Mouse (Mus musculus): ENCODE results near the gene Hmcn1. TPM values are rescaled to one million over a fixed set of nuclear protein-coding genes. Genes with fewer than 3 reads are reported as not detected.

Gene Hmcn1
- total RNA-seq, 4 experiments from 2014 or later: 10.9 to 15.1 (median 12.2) TPM

DNA sequence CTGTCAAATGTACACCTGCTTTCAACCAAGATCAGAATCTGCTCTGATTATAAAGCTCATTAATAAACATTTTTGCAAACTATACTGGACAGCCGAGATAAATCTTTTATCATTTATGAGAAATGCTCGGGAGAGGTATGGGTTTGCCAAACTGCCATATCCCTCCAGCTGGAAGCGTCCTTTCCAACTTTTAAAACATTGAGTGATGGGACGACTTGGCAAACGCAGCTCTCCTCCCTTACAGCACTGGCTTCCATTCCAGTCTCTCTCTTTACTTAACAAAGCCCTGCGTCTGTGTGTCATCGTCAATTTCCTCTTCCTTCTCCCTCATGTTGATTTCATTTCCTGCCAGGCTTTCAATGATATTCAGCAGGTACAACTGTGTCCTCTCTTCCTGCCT, 114.8 kb downstream of the Hmcn1 start:
- peak; percentile 21 for DNase-seq (ENCODE audit: low spot score)

DNA sequence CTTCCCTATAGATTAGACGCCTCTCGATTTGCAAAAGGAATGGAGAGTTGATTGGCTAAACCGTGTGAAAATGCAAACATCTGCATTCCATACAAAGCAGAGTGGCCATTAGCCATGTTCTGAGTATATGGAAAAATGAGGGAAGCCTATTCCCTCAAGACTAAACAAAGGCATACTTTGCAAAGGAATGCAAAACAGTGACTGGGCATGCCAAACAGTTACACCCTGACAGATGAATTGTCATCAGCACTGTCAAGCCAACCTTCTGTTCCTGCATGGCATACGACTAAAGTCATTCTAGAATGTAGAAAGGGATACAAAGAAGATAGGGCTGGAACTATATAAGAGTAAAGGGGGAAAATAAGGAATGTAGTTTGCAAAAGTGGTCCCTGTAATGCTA, 115.3 kb downstream of the Hmcn1 start:
- DNase-seq (ENCODE audit: low spot score): no peak

DNA sequence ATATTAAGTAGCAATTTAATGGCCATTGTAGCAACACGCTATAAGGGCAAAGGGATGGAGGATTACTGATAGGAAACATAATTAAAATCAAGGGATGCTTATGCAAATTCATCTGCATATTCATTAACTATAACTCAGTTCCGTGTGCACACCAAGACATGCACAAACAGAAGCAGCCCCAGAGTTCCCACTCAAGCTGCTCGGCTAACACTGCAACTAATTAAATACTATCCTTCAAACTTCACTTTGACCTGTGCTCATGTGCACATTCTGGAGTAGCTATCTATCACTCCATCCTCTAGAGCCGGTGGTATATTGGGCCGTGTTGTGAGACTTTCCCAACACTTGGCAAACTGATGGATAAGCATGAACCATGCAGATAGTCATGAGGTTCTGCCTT, 119.2 kb downstream of the Hmcn1 start:
- no peak for DNase-seq (ENCODE audit: low spot score)

DNA sequence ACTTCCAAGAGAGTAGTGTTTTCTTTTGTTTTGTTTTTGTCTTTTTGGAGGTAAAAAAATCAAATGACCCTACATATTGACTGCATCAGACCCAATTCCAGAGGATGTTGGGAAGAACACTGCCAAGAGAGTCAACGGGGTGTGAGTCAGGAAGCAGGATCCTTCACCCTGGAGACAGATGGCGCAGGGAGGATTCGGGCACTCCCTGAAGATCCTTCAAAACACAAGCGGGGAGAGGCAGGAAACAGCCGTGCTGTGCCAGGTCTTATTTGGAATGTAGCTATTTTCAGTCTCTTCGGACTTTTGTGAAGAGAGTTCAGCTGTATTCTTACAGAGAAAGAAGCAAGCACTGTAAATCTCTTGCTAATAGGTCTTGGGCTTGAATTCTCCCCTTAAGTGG, 120.0 kb downstream of the Hmcn1 start:
- peak; percentile 50 for DNase-seq (ENCODE audit: low spot score)

DNA sequence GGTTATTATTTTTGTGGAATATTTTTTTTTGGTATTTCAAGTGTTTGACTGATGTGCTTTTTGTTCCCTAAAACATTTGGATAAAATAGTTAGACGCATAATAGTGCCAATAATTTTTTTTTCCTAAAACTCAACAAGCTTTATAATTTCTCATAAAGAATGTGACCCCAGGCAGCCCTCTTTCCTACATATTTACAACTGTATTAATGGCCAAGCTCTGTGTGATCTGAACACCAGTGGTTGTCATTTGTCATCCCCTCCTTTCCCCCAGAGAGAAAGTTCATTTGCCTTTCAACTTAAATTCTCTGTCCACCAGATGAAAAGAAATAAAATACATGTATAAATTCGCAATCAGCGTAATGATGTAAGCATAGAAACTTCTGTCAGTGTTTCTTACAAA, 121.1 kb downstream of the Hmcn1 start:
- no peak for DNase-seq (ENCODE audit: low spot score)

DNA sequence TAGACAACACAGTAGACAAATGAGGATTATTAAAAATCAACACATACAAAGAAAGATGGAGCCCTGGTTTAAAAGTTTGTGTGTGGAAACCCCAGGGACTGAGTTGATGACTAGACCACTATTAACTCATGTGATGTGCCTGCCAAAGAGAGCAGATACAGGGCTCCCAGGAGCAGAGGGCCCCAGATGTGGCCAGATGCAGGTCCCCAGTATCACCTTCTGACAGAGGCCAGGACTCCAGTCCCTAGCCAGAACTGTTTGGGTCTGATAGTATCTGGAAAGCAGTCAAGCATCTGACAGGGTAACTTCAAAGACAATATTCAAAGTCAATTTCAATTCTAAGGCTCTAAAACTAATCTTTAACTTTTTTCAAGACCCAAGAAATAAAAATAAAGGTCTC, 124.0 kb downstream of the Hmcn1 start:
- no peak for DNase-seq (ENCODE audit: low spot score)

DNA sequence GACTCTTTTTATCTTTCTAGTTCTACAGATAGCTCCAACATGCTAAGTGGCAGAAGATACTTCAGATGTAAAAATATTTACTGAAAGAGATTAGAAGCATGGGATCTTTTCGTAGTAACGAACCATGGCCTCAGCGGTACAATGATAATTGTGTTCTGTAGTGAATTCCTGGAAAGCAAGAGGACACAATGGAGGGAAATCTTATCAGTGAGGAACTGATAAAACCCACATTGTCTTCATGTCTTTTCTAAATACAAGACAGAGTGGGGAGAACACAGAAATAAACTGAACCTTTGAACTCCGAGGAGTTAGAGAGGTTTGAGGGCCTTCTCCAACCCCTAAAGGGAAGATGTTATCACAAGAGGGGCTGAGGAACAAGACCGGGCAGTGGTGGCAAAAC, 126.6 kb downstream of the Hmcn1 start:
- no peak for DNase-seq (ENCODE audit: low spot score)

DNA sequence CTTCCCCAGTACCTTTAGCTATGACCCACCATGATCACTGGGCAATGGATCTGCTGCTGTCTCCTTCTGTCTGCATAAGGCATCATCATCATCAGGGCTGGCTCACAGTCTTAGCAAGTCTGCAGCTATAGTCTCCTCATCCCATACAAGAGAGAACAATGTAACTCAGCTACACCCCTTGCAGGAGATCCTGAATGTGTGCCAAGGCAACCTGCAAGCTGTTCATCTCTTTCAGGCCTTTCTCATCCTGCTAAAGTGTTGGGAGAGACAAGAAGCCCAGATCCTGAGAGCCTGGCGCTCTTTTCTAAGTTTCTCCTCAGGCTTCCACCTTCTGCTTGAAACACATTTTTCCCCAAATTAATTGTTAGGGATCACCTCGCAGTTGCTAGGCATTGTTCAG, 135.5 kb downstream of the Hmcn1 start:
- no peak for DNase-seq (ENCODE audit: low spot score)

DNA sequence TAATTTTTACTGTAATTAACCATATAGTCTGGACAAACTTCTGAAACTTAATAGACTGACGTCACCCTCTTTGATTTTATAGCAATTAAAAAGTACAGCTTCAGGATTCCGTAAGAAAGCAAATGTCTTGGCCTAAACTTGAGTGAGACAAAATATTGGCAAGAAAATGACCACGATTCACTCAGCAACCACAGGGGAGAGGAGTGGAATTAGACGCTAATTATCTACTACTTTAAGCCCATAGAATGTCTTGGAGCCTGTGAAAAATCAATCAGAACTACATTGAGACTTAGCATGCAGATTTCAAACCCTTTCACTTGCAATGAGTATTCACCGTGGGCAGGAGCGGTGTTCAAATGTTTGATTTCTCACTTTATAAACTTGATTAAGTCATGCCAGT, 159.8 kb downstream of the Hmcn1 start:
- DNase-seq (ENCODE audit: low spot score): no peak

DNA sequence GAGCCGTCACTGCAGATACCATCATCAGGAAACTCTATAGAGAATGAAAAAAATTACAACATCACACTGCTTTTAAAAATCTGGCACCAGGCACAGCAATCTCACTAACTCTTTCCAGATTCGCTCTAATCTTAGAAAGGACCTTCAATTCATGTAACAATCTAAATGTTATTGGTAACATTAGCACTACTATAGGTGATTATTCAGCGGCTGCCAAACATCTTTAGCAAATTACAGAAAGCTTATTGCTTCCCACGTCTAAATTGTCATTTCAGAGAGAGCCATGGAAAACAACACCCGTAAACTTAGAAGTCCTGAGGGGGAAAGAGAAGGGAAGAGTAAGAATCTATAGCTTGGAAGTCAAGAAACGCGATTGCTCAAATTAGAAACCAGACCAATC, 163.4 kb downstream of the Hmcn1 start:
- no peak for DNase-seq (ENCODE audit: low spot score)

DNA sequence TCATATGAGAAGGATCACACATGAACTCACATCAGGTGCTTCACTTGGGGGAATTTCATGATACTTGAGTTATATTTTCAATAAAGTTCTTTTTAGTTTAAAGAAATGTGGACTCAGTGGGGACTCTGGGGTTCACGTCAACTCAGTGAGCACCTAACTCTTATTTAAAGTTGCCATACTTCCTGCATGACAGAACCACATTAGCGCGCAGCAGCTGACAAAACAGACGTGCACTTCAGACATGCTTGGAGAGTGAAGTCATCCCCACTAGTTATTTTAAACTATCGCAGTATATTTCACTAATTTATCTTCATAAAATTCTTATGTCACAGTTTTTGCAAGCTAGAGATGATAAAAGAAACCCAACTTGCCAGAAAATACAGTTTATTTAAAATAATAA, 166.1 kb downstream of the Hmcn1 start:
- DNase-seq (ENCODE audit: low spot score): no peak

DNA sequence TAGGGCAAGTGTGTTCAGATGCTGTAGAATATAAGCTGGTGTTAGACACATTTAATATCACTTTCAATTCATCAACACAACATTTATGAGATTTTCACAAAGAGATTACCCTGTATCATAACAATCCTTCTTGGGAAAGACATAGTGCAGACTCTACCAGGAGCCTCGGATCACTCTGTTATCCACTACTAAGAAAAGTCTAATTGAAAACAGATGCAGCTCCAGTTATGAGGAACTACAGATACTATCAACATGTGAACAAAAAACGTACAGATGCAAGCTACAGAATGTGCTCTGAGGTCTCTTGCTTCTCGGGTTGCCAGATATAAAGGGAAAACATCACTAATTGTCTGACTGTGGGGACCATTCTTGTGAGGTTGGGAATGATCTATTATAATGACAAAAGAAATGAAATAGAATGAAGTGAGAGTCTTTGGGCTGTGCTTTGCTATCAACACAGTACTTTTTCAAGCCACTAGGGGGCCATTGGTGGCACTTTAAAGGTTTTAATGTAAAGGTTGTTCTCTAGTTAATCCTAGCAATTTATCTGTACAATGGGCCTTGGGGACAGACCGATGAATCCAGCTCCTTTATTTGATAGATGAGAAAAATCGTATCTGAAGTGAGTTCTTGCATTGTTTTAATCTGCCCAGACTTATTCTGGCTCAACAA, 168.8 kb downstream of the Hmcn1 start:
- no peak for DNase-seq (ENCODE audit: low spot score)

DNA sequence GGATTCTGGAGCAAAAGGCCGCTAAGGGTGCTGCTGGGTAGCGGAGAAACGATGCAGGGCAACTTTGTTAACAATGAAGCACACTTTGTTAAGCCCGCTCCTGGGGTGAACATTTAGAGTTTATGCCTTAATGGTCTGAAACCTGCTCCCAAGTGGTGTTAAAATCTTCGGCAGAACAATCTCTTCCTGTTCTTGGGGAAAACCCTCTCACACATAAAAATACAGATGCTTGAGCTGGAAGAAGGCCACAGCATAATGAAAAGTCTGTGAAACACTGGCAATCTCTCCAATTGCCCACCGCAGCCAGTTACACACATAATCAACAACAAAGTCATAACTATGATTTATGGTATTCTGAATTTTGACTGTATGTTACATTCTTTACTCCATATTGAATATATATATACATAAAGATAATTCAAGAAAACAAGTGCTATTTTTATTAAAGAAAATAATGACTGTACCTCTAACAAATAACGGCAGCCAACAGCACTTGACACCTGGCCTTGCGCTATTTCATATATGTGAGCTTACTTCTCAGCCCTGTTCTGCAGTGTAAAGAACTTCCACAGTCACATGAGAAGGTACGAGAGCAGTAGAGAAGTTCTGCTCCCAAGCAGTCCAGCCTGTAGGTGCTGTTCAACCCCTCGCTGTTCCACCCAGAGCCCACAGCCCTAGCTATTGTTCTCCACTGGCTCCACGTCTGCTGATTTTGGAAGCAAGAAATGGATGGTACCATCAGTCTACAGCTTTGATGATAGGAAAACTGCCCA, 177.0 kb downstream of the Hmcn1 start:
- no peak for DNase-seq (ENCODE audit: low spot score)

DNA sequence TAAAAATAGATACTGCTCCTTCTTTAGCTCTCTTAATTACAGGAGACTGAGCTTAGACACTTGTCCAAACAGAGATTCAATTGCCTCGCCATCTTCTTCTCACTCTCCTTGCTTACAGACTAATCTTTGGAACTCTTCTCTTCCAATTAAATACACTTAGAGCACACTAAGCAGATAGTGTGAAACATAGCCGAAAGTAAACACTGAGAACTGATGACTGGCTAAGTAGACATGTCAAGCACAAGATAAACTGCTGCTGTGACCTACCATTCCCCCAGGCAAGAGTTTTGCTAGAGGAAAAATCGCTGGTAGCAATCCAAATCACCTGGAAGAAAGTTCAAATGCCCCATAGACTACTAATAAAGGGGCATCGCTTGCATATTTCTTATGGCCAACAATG, 178.3 kb downstream of the Hmcn1 start:
- DNase-seq (ENCODE audit: low spot score): no peak

DNA sequence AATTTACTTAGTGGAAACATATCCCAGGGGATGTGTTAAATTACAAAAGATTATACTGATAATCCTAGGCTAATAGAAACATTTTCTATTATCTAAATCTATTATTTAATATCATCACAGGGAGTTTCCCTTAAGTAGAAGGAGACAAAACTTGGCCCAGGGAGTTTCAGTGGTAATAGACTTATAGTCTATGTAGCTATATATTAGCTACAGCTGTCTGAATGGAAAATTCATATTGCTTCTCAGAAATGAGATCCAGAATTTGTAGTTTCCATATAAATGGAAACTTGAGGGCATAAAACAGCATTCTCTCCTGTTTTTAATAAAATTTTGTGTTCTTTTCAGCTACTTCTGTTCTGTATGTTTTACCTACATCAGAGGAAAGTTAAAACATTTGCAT, 179.9 kb downstream of the Hmcn1 start:
- no peak for DNase-seq (ENCODE audit: low spot score)

DNA sequence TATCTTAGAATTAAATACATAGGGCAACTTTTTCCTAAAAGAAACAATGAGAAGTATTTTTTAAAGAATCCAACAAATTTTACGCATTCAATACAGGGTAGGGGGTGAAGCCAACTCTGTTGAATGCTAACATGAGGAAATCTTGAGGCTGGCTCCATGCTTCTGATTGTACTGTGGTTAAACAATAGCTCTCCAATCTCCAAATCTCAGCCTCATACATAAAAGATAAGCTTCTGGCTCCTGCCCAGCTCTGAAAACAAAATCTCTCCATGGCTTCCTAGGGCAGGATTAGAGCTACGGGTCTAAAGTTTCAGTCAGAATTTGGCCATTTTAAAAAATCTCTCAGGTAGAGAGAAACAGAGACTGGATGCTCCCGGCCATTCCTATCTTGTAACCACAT, 186.4 kb downstream of the Hmcn1 start:
- DNase-seq (ENCODE audit: low spot score): no peak

DNA sequence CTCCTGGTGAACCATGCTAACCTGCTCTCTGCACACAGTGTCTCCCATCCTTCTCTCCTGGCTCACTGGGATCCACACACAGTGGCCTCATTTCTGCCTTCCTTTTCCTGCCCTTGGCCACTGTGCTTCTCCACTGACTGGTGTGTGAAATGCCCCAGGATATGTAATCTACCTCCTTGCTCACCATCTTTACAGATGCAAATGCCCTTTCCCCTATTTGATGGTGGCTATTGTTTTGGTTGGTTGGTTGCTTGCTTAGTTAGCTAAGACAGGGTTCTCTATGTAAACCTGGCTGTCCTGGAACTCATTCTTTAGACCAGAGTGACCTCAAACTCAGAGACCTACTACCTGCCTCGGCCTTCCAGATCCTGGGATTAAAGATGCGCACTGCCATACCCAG, 187.8 kb downstream of the Hmcn1 start:
- DNase-seq (ENCODE audit: low spot score): no peak

DNA sequence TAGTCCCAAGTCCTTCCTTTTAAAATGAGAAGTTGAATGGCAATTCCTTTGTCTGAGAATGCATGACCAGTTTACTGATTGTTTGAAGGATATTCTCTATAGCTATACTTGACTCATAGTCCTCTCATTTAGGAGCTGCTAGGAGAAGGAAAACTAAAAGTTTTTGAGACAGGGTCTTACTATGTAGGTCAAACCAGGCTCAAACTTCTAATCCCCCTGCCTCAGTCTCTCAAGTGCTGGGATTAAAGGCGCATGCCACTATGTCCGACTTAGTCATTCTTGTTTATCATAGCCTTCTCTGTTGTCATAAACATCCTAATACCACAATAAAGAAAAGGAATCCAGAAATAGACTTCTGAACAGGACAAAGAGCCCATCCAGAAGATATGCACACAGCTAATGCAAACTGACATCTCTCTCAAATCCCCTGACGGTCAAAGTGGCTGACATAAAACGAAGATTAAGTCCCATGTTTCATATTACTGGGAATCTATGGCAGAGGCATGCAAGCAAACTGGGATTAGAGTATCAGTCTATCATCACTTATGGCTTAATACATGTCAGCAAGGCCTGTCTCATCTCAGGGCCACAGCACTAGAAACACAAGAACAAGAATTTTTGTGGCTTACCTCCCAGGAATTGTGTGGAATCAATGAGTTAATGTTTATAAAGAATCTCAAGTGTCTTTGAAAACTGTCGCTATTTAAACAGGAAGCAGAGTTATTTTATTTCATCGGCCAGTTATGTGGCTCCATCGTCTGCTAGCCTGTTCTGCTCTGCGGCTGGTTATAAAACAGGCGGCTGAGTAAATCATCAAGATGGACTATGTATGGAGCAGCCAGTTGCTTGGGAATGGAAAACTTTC, 188.8 kb downstream of the Hmcn1 start:
- no peak for DNase-seq (ENCODE audit: low spot score)

DNA sequence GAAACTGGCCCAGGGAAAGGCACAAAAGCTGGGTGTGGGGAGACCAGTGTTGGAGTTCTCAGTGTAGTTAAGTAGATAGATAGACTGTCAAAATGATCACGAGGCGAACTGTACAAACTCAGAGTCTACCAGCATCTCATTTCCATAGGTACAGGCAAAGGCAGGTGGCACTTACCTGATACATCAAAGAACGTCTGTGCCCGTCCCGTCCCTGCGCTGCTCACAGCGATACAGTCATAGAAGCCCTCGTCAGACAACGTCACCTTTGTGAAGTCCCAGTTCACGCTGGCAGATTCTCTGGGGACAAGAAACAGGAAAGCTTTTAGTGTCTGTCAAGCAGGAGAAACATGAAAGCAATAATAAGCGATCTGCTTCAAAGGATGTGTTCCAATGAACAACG, 190.6 kb downstream of the Hmcn1 start:
- DNase-seq (ENCODE audit: low spot score): no peak

DNA sequence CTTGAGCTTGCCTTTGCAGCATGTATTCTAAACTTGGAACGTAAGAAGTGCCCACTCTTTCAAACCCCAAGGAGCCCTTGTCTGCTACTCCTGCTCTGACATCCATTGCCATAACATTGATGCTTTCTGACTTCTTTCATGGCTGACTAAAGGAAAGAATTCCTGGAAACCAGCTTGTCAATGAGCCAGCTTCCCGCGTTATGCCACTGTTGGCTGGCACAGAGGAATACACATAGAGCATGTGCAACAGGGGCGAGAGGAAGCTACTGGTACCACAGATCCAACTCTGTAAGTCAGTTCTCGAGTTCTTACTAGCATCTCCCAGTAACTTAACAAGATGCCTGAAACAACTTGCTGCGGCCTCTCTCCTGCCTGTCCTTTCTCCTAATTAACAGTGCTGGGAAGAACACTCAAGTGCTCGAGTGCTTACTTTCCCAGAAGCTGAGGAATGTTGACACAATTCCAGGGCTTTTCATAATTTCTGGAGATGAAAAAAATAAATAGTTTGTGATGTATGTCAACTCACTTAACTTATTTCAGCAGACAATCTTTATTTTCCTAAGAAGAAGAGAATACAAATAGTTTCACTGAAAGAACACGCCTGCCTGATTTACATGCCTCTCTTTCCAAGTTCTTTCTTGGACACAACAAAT, 192.5 kb downstream of the Hmcn1 start:
- DNase-seq (ENCODE audit: low spot score): no peak

DNA sequence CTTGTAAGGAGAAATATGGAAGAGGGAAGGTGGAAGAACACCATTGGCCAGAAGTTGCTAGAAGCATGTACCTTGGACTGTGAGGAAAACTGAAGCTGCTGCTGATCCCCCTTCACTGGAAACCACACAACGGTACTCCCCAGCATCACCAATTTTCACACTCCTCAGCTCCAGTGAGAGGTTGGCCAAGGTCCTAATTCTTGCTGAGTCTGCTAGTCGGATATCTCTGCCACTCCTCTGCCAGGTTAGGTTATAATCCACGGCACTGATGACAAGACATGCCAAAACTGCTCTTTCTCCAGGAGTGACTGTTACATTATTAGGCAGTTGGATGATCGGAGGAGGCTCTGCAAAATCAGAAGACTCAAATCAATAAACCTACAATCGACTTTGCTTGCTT, 194.6 kb downstream of the Hmcn1 start:
- DNase-seq (ENCODE audit: low spot score): no peak

DNA sequence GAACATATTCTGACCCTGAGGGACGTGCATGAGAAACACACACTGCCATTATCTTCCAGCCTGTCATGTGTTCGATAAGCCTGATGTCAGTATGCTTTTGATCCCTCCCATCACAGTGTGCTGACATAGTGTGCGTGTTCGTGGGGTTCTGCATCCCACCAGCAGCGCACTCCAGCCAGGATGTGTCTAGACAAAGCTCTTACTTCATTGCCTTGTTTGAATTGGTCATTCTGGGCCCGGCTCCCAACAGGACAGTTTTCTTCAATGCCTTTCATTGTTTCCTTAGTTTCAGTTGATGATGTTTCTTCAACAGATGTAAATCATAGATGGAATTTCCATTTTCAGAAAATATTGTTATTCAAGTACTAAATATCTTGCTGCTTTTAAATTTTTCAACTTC, 206.5 kb downstream of the Hmcn1 start:
- no peak for DNase-seq (ENCODE audit: low spot score)
